Mouse (Mus musculus) gastrocnemius, postnatal 36 days (tissue): ENCODE results near the gene Mpdu1. TPM values are rescaled to one million over a fixed set of nuclear protein-coding genes. Genes with fewer than 3 reads are reported as not detected.
A peak's percentile ranks its signal among the peaks of the same experiment; 100 is the strongest.
"Not testable (repeated sequence)": the region's sequence is repeated elsewhere in the genome, so short reads cannot be mapped to it uniquely, and the experiment has no call there.

ENCODE experiments used
- DNase-seq, 2 experiments: peaks; one replicate each; pipeline ENCODE4 v3.0.0; 2022
- intact Hi-C: fragments of 180-260 bp; cut with DNase I; formaldehyde crosslinking; loops from one replicate; pipeline ENCODE4 v1.15.1; 2025
- total RNA-seq, 2 experiments: library from RNA; stranded (reverse); gene quantifications; 2 replicates each; pipeline ENCODE4 v1.2.3; 2021

Mpdu1 gene
- total RNA-seq, 2 experiments from 2014 or later, result 8.0 to 8.3 TPM

GRCm38 (mm10) chr11:69632284-69633089 is 30.0 kb downstream of the Mpdu1 start, which contains the start of gene Fxr2:
Gene Fxr2 (plus strand): TSS chr11:69632990.
- intact Hi-C loops, result no loop called here

GRCm38 (mm10) chr11:69629802-69630201 is 32.6 kb downstream of the Mpdu1 start:
- DNase-seq, result no peak
- intact Hi-C loops, result loop anchor here (2.0 kb wide), 1 partner anchor 27 kb away; no protein-coding TSS in a partner anchor

More at GRCm38 (mm10) chr11:69632284-69633089, 30.0 kb downstream of the Mpdu1 start, which contains the start of gene Fxr2:
- DNase-seq, result peak; percentile 100

- intact Hi-C loops, result no loop called here
- peak; percentile 62 to 68 for DNase-seq
These were observed 34.2 kb downstream of the Mpdu1 start for GRCm38 (mm10) chr11:69628286-69628685.

- DNase-seq, intact Hi-C loops: not testable (repeated sequence)
These were observed 38.1 kb downstream of the Mpdu1 start for GRCm38 (mm10) chr11:69624339-69624738.

- DNase-seq, result no peak
- intact Hi-C loops, result no loop called here
These were observed 39.4 kb downstream of the Mpdu1 start for GRCm38 (mm10) chr11:69623006-69623405.

- DNase-seq, result no peak
- intact Hi-C loops, result no loop called here
These were observed 40.0 kb downstream of the Mpdu1 start for GRCm38 (mm10) chr11:69622406-69622805.

- intact Hi-C loops, result no loop called here
- DNase-seq, result peak; percentile 31 to 53
These were observed 40.7 kb downstream of the Mpdu1 start, which contains the start of gene Sat2 for GRCm38 (mm10) chr11:69621571-69622268. Gene Sat2 (plus strand): TSS chr11:69622024.

GRCm38 (mm10) chr11:69620394-69621081 is 41.9 kb downstream of the Mpdu1 start:
- intact Hi-C loops, result no loop called here
- DNase-seq, result no peak

- DNase-seq, result no peak
- intact Hi-C loops, result no loop called here
These were observed 44.6 kb downstream of the Mpdu1 start, which contains the start of gene Shbg for GRCm38 (mm10) chr11:69617805-69618204. Gene Shbg (minus strand): TSS chr11:69617905.

GRCm38 (mm10) chr11:69616781-69617180 is 45.7 kb downstream of the Mpdu1 start:
- intact Hi-C loops, result no loop called here
- DNase-seq, result no peak

GRCm38 (mm10) chr11:69614257-69614588 is 48.2 kb downstream of the Mpdu1 start:
- DNase-seq, intact Hi-C loops: not testable (repeated sequence)

- intact Hi-C loops, result loop anchor here (1.0 to 2.0 kb wide), 2 partner anchors 34 to 67 kb away; no protein-coding TSS in a partner anchor
- DNase-seq, result peak; percentile 83 to 85
These were observed 48.7 kb downstream of the Mpdu1 start for GRCm38 (mm10) chr11:69613553-69614256.

GRCm38 (mm10) chr11:69610899-69611298 is 51.5 kb downstream of the Mpdu1 start:
- intact Hi-C loops, result no loop called here
- no peak for DNase-seq

GRCm38 (mm10) chr11:69609416-69609815 is 53.0 kb downstream of the Mpdu1 start:
- DNase-seq, result no peak
- intact Hi-C loops, result no loop called here

- DNase-seq, result no peak
- intact Hi-C loops, result no loop called here
These were observed 53.9 kb downstream of the Mpdu1 start for GRCm38 (mm10) chr11:69608525-69608924.

GRCm38 (mm10) chr11:69606832-69607231 is 55.6 kb downstream of the Mpdu1 start:
- no peak for DNase-seq
- intact Hi-C loops, result no loop called here
